Mouse (Mus musculus): ENCODE measurements at regions not wholly inside any gene's neighbourhood (a gene's known extent, or its start where the extent isn't known, plus 50 kb on each side); places are given as distances from the start of the nearest gene placed in this dataset.
A peak's percentile ranks its signal among the peaks of the same experiment; 100 is the strongest.

GRCm38 (mm10) chr1:57666179-57666693 is 107.7 kb upstream of the Spats2l start:
- no peak for DNase-seq

- no peak for DNase-seq
Measured at GRCm38 (mm10) chr1:57673415-57673814, 100.5 kb upstream of the Spats2l start.

GRCm38 (mm10) chr1:57673957-57674699 is 99.8 kb upstream of the Spats2l start:
- DNase-seq: no peak

- DNase-seq: no peak
Measured at GRCm38 (mm10) chr1:57684387-57685162, 89.4 kb upstream of the Spats2l start.

GRCm38 (mm10) chr1:57689253-57689652 is 84.7 kb upstream of the Spats2l start:
- peak; percentile 17 for DNase-seq

GRCm38 (mm10) chr1:57707906-57708305 is 66.1 kb upstream of the Spats2l start:
- peak; percentile 51 for DNase-seq

GRCm38 (mm10) chr1:57712916-57713503 is 61.0 kb upstream of the Spats2l start:
- DNase-seq: peak; percentile 44

GRCm38 (mm10) chr1:57717139-57717800 is 56.7 kb upstream of the Spats2l start:
- no peak for DNase-seq

- peak; percentile 34 for DNase-seq
Measured at GRCm38 (mm10) chr1:57718409-57718808, 55.6 kb upstream of the Spats2l start.
